Mouse (Mus musculus): ENCODE data around the gene Cdipt.

DNA sequence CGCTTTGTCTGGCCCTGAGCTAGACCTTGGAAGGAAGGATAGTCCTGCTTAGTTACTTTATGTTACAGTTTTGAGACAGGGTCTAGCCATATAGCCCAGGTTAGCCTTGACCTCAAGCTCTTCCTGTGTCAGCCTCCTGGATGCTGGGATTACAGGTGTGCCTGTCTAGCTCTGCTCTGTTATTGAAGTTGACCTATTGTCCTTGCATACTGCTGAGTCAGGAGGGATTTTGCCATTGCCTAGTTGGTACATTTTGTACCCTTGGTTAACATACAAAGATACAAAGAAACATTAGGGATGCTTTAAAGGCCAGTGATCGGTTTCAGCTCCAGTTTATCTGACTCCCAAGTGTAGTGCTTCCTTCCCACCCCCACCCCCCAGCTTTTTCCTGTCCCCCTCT is 43.1 kb upstream of the Cdipt start:
- TF ChIP-seq POLR2A (IDR thresholded peaks at IDR 0.05; ENCODE audit: insufficient read depth, low read depth, low read length) (no peak), CTCF (IDR thresholded peaks at IDR 0.05; ENCODE audit: insufficient read depth, low read depth, low read length) (no peak)

Data from olfactory bulb, adult 2 months (tissue).